Mouse (Mus musculus) heart, embryonic 11.5 days (tissue): ENCODE results near the gene Hnrnph1. TPM values are rescaled to one million over a fixed set of nuclear protein-coding genes. Genes with fewer than 3 reads are reported as not detected.
"Not testable (repeated sequence)": the region's sequence is repeated elsewhere in the genome, so short reads cannot be mapped to it uniquely, and the experiment has no call there.

Experiments used
- ATAC-seq: fragments of 200-750 bp; cut with Nextera tagmentation; replicated peaks from 2 replicates; pipeline ENCODE4 v1.8.0; 2017; ENCODE audit warnings: moderate library complexity; ENCODE audit not compliant: insufficient number of reproducible peaks, low FRiP score, low TSS enrichment
- H3K27ac ChIP-seq: fragments of 300-500 bp; sonication (generic); 2 replicates; pipeline ENCODE4 v1.5.1; 2014; ENCODE audit warnings: mild to moderate bottlenecking, low read depth, low read length
- H3K27me3 ChIP-seq: fragments of 300-500 bp; sonication (generic); 2 replicates; pipeline ENCODE4 v1.6.1; 2014; ENCODE audit warnings: mild to moderate bottlenecking, low read length, mixed read lengths; ENCODE audit not compliant: control insufficient read depth, insufficient read depth
- H3K36me3 ChIP-seq: fragments of 300-500 bp; sonication (generic); 2 replicates; pipeline ENCODE4 v1.6.1; 2014; ENCODE audit warnings: mild to moderate bottlenecking, low read length, moderate library complexity, mixed read lengths; ENCODE audit not compliant: control insufficient read depth, insufficient read depth
- H3K4me1 ChIP-seq: fragments of 300-500 bp; sonication (generic); 2 replicates; pipeline ENCODE4 v1.6.1; 2014; ENCODE audit warnings: low read length; ENCODE audit not compliant: control insufficient read depth, insufficient read depth
- H3K4me2 ChIP-seq: fragments of 300-500 bp; sonication (generic); 2 replicates; pipeline ENCODE4 v1.6.1; 2014; ENCODE audit warnings: mild to moderate bottlenecking, moderate library complexity
- H3K4me3 ChIP-seq: fragments of 300-500 bp; sonication (generic); 2 replicates; pipeline ENCODE4 v1.5.1; 2014; ENCODE audit warnings: low read depth, low read length
- H3K9ac ChIP-seq: fragments of 300-500 bp; sonication (generic); 2 replicates; pipeline ENCODE4 v1.6.1; 2014; ENCODE audit warnings: mild to moderate bottlenecking, low read depth, low read length, moderate library complexity
- H3K9me3 ChIP-seq: fragments of 300-500 bp; sonication (generic); replicated peaks from 2 replicates; pipeline ENCODE4 v1.6.1; 2016; ENCODE audit warnings: low read length; ENCODE audit not compliant: control insufficient read depth
- WGBS: fragments of 180-500 bp; shearing (Covaris S2); extraction: QIAGEN DNeasy Blood & Tissue Kit; methylation state at CpG from one replicate; pipeline ENCODE4 v1.1.7; 2014; ENCODE audit not compliant: insufficient replicate concordance; 5-methylcytosine and 5-hydroxymethylcytosine counted together
- polyA plus RNA-seq: library from polyadenylated mRNA; unstranded; fragments of >200 nt; fragmentation: Nextera tagmentation; extraction: Ambion mirVana; gene quantifications from 2 replicates; pipeline ENCODE4 v1.2.1, GENCODE M21; 2014

The Hnrnph1 gene
- polyA plus RNA-seq, 1 experiment from 2014 or later, result 320 TPM

DNA sequence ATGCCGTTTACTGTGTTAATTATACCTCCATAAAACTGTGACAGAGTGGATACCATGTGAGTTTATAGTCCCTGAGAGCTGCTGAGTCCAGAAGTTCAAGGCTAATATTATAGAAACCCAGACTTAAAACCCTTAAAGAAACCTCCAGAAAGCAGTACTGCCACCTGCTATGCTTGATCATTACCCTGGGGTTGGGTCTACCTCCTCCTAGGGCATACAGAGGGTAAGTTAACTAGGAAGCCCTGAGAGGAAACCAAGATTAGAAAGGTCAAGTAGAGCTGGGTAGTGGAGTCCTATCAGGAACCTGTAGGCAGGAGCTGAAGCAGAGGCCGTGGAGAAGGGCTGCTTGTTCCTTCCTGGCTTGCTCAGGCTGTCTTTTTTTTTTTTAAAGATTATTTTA is 24.6 kb upstream of the Hnrnph1 start:
- Histone ChIP-seq H3K9me3 (no peaks in the 10 kb centered on the region), H3K36me3 (no peaks in the 10 kb centered on the region), H3K4me1 (no peaks in the 10 kb centered on the region), H3K9ac (no peak overlapping the region), H3K4me3 (no peak overlapping the region), H3K4me2 (no peak overlapping the region), H3K27me3 (no peaks in the 10 kb centered on the region), H3K27ac (no peak overlapping the region)
- ATAC-seq, result no peak
- WGBS, result 74% methylated on average over 2 of the region's 2 CpGs

DNA sequence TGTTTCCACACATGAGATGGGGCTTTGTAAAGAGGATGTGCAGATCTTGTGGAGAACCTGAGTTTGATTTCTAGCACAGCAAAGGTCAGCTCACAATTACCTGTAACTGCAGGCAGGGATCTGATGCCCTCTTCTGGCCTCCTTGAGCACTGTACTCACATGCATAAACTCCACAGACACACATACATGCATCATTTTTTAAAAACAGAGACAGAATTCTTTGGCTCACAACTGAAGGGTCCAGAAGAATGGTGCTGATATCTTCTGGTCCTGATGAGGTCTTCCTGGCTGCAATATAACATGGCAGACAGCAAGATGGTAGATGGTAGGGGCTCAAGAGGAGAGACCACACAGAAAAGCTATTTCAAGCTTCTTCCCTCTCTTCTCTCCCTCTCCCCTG is 22.6 kb upstream of the Hnrnph1 start, which contains the start of gene Cby3:
TSS of gene Cby3 (plus strand) at position 301 of the 400 bp plus-strand sequence.
- Histone ChIP-seq H3K27ac (no peak within 1 kb of the TSS), H3K4me2 (no peak within 1 kb of the TSS), H3K9me3 (no peaks in the 10 kb centered on the region), H3K27me3 (peaks cover 9% of the 10 kb centered on the region; the same call in 1 of the 2 replicates), H3K9ac (no peak within 1 kb of the TSS), H3K4me3 (no peak within 1 kb of the TSS), H3K4me1 (0 out of 2 replicates have a peak, but pooled peaks cover 2% of the 10 kb centered on the region), H3K36me3 (no peaks in the 10 kb centered on the region)
- no peak for ATAC-seq

DNA sequence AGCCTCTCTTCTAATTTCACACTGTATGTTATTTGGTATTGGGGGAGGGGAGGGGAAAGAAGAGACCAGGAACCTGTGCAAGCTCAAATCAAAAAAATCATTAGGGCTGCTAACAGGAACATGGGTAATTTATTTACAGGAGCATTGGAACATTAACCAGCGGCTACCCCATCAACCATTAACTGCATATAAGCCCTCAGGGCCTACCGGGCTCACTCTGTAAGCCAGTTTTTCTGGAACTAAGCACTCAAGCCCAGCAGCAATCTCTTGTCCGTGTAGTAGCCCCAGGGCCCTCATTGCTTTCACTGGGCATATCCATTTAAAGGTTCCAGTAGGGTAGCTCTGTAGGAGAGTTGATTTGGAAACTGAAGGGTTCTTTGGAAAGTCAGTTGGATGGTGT is 21.9 kb upstream of the Hnrnph1 start:
- H3K27me3 ChIP-seq, result peaks cover 9% of the 10 kb centered on the region; the same call in 1 of the 2 replicates
- H3K4me2 ChIP-seq, result no peak overlapping the region
- ATAC-seq, result no peak
- no peaks in the 10 kb centered on the region for H3K36me3 ChIP-seq
- H3K27ac ChIP-seq, result no peak overlapping the region
- 70% methylated on average over 3 of the region's 3 CpGs for WGBS
- no peaks in the 10 kb centered on the region for H3K9me3 ChIP-seq
- H3K4me1 ChIP-seq, result 0 out of 2 replicates have a peak, but pooled peaks cover 2% of the 10 kb centered on the region
- no peak overlapping the region for H3K9ac ChIP-seq
- no peak overlapping the region for H3K4me3 ChIP-seq

DNA sequence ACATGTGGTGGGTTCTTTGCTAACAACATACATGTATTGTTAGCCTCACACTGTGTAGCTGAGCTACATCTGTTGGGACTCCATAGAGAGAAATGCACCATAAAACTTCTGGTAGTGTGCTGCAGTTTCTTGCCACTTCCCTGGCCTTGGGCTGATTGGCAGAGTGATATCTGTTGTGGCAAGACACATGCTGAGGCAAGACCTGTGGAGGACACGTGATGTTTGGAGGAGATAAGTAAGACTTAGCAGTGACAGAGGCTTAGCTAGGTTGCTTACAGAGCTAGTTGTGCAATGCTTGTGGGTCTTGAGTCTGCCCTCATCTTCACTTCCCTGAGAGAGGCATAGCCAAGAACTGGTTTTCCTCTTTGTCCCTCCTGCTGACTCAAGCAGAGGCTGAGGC is 21.4 kb upstream of the Hnrnph1 start:
- Histone ChIP-seq H3K9ac (no peak overlapping the region), H3K4me3 (no peak overlapping the region), H3K27me3 (peaks cover 9% of the 10 kb centered on the region; the same call in 1 of the 2 replicates), H3K36me3 (no peaks in the 10 kb centered on the region), H3K4me2 (no peak overlapping the region), H3K27ac (no peak overlapping the region), H3K4me1 (0 out of 2 replicates have a peak, but pooled peaks cover 2% of the 10 kb centered on the region), H3K9me3 (no peaks in the 10 kb centered on the region)
- 68% methylated on average over 1 of the region's 1 CpGs for WGBS
- no peak for ATAC-seq

- WGBS, result 2% methylated on average over 74 of the region's 74 CpGs
- H3K27me3 ChIP-seq, result peaks cover 12% of the 10 kb centered on the region
- H3K9ac ChIP-seq, result peak overlapping the region; percentile 66
- no peak overlapping the region for H3K27ac ChIP-seq
- peak overlapping the region; percentile 81 for H3K4me2 ChIP-seq
- ATAC-seq, result peak; percentile 46; the same call in 1 of the 2 replicates
- no peaks in the 10 kb centered on the region for H3K36me3 ChIP-seq
- no peaks in the 10 kb centered on the region for H3K9me3 ChIP-seq
- 0 out of 2 replicates have a peak, but pooled peaks cover 2% of the 10 kb centered on the region for H3K4me1 ChIP-seq
- peak overlapping the region; percentile 52 for H3K4me3 ChIP-seq
These were observed 17.6 kb upstream of the Hnrnph1 start for GRCm38 (mm10) chr11:50358950-50359861.

- H3K27ac ChIP-seq, H3K4me1 ChIP-seq, H3K9ac ChIP-seq, ATAC-seq, H3K36me3 ChIP-seq, H3K4me2 ChIP-seq, H3K9me3 ChIP-seq, H3K4me3 ChIP-seq: not testable (repeated sequence)
- WGBS, result 81% methylated on average over 1 of the region's 1 CpGs
- peaks cover 16% of the 10 kb centered on the region for H3K27me3 ChIP-seq
These were observed 15.5 kb upstream of the Hnrnph1 start for GRCm38 (mm10) chr11:50361282-50361681.

DNA sequence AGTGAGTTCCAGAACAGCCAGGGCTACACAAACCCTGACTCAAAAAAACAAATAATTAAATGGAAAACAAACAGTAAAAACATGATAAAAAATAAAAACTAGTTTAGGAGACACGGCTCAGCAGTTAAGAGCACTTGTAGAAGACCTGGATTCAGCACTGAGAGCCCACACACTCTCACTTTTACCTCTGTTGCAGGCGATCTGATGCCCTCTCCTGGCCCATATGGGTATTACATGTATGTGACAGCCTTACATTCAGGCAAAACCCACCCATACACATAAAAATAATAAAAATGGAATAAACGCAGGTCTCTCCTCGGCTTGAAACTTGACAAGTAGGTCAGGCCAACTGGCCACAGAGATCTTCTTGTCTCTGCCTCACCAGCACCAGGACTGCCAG is 12.2 kb upstream of the Hnrnph1 start:
- Histone ChIP-seq H3K9me3 (no peaks in the 10 kb centered on the region), H3K36me3 (no peaks in the 10 kb centered on the region), H3K4me1 (no peaks in the 10 kb centered on the region), H3K9ac (no peak overlapping the region), H3K27ac (no peak overlapping the region), H3K27me3 (peaks cover 7% of the 10 kb centered on the region), H3K4me2 (no peak overlapping the region), H3K4me3 (no peak overlapping the region)
- WGBS, result 9% methylated on average over 4 of the region's 4 CpGs
- ATAC-seq, result no peak

DNA sequence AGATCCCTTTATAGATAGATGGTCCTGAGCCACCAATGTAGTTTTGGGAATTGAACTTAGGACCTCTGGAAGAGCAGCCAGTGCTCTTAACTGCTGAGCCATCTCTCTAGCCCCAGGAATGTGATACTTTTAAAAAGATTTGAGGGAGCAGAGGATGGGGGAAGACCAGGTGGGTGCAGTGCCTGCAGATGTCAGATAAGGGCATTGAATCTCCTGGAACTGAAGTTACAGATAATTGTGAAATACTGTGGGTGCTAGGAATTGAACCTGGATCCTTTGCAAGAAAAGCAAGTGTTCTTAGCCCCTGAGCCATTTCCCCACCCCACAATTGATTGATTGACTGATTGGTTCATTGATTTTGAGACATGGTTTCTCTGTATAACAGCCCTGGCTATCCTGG is 11.5 kb upstream of the Hnrnph1 start:
- no peaks in the 10 kb centered on the region for H3K9me3 ChIP-seq
- no peak overlapping the region for H3K4me2 ChIP-seq
- no peaks in the 10 kb centered on the region for H3K4me1 ChIP-seq
- peaks cover 7% of the 10 kb centered on the region for H3K27me3 ChIP-seq
- no peak overlapping the region for H3K27ac ChIP-seq
- no peak for ATAC-seq
- no peaks in the 10 kb centered on the region for H3K36me3 ChIP-seq
- no peak overlapping the region for H3K9ac ChIP-seq
- H3K4me3 ChIP-seq, result no peak overlapping the region

GRCm38 (mm10) chr11:50367531-50367930 is 9.3 kb upstream of the Hnrnph1 start:
- no peaks in the 10 kb centered on the region for H3K36me3 ChIP-seq
- peaks cover 3% of the 10 kb centered on the region; the same call in 1 of the 2 replicates for H3K27me3 ChIP-seq
- WGBS, result 84% methylated on average over 9 of the region's 9 CpGs
- no peaks in the 10 kb centered on the region for H3K9me3 ChIP-seq
- no peak for ATAC-seq
- H3K4me1 ChIP-seq, result no peaks in the 10 kb centered on the region
- H3K9ac ChIP-seq, result no peak overlapping the region
- H3K27ac ChIP-seq, result no peak overlapping the region
- H3K4me3 ChIP-seq, result no peak overlapping the region
- H3K4me2 ChIP-seq, result no peak overlapping the region
